Mouse (Mus musculus) effector memory CD4-positive, alpha-beta T cell, adult 7 months (primary cell): ENCODE results near the gene Adk. TPM values are rescaled to one million over a fixed set of nuclear protein-coding genes. Genes with fewer than 3 reads are reported as not detected.

ENCODE experiments used
- polyA plus RNA-seq: library from polyadenylated mRNA; unstranded; fragments of 100-300 nt; shearing (Covaris generic); gene quantifications from one replicate; pipeline ENCODE4 v1.2.1, GENCODE M21; 2017

Adk gene
- 92.0 TPM for polyA plus RNA-seq

GRCm38 (mm10) chr14:21052112-21052780, at the start of gene Adk, which contains the start of gene Ap3m1:
Gene Adk (plus strand): TSS chr14:21052574.
Gene Ap3m1 (minus strand): TSS chr14:21052508.

GRCm38 (mm10) chr14:21481231-21481630, 428.9 kb downstream of the Adk start, which contains the start of gene Kat6b:
Gene Kat6b (plus strand): TSS chr14:21481434.

Other genes starting within 250 kb of the Adk start
- not detected for gene Plau, start 215.9 kb upstream of the Adk start, polyA plus RNA-seq
- 8.2 TPM for gene Vcl, start 123.2 kb upstream of the Adk start, polyA plus RNA-seq
- 50.2 TPM for gene Ap3m1, start 66 bp upstream of the Adk start, polyA plus RNA-seq